Mouse (Mus musculus): Measurements from ENCODE around the gene Drc3.

The Drc3 gene

GRCm38 (mm10) chr11:60397172-60397571, 44.0 kb downstream of the Drc3 start:
- WGBS: 56% methylated on average over 2 of the region's 2 CpGs

GRCm38 (mm10) chr11:60406606-60407005, 53.5 kb downstream of the Drc3 start:
- WGBS: 95% methylated on average over 1 of the region's 1 CpGs

- 3% methylated on average over 3 of the region's 3 CpGs for WGBS
Observed at GRCm38 (mm10) chr11:60412173-60412572, 59.0 kb downstream of the Drc3 start.

GRCm38 (mm10) chr11:60412921-60413320, 59.8 kb downstream of the Drc3 start:
- WGBS: 84% methylated on average over 2 of the region's 2 CpGs

- under 1% methylated on average over 21 of the region's 21 CpGs for WGBS
Observed at GRCm38 (mm10) chr11:60416590-60416962, 63.4 kb downstream of the Drc3 start.

GRCm38 (mm10) chr11:60416963-60417716, 64.0 kb downstream of the Drc3 start, which contains the start of gene Gid4:
Gid4 (plus strand) TSS chr11:60417145.
- WGBS: under 1% methylated on average over 67 of the region's 81 CpGs

GRCm38 (mm10) chr11:60417717-60418472, 64.8 kb downstream of the Drc3 start, which contains the start of gene Atpaf2:
Atpaf2 (minus strand) TSS chr11:60418457.
- under 1% methylated on average over 38 of the region's 39 CpGs for WGBS

- 21% methylated on average over 6 of the region's 6 CpGs for WGBS
Observed at GRCm38 (mm10) chr11:60418473-60418803, 65.3 kb downstream of the Drc3 start.

GRCm38 (mm10) chr11:60422046-60422668, 69.0 kb downstream of the Drc3 start:
- WGBS: 60% methylated on average over 6 of the region's 6 CpGs

- WGBS: 83% methylated on average over 1 of the region's 1 CpGs
Observed at GRCm38 (mm10) chr11:60423006-60423405, 69.9 kb downstream of the Drc3 start.

GRCm38 (mm10) chr11:60426417-60426816, 73.3 kb downstream of the Drc3 start:
- WGBS: 82% methylated on average over 1 of the region's 1 CpGs

GRCm38 (mm10) chr11:60427628-60428027, 74.5 kb downstream of the Drc3 start:
- 97% methylated on average over 3 of the region's 3 CpGs for WGBS

GRCm38 (mm10) chr11:60435133-60435532, 82.0 kb downstream of the Drc3 start:
- WGBS: 98% methylated on average over 1 of the region's 1 CpGs

- WGBS: 71% methylated on average over 3 of the region's 3 CpGs
Observed at GRCm38 (mm10) chr11:60436618-60437017, 83.5 kb downstream of the Drc3 start.

GRCm38 (mm10) chr11:60439621-60440020, 86.5 kb downstream of the Drc3 start:
- WGBS: 40% methylated on average over 1 of the region's 1 CpGs

GRCm38 (mm10) chr11:60440176-60440575, 87.0 kb downstream of the Drc3 start:
- WGBS: 67% methylated on average over 7 of the region's 7 CpGs

GRCm38 (mm10) chr11:60442896-60443295, 89.8 kb downstream of the Drc3 start:
- 73% methylated on average over 6 of the region's 6 CpGs for WGBS

Measured in cerebral cortex, adult 2 months (tissue).